Mouse (Mus musculus) kidney, adult 11 months (tissue): ENCODE measurements around the gene Mtss1l.

Experiments used
- DNase-seq: peaks from one replicate; pipeline ENCODE4 v3.0.0; 2022

Gene Mtss1l

GRCm38 (mm10) chr8:110720685-110721598, at the start of gene Mtss1l:
Gene Mtss1l, plus strand, starts transcription at chr8:110721476.
- peak; percentile 69 for DNase-seq

DNA sequence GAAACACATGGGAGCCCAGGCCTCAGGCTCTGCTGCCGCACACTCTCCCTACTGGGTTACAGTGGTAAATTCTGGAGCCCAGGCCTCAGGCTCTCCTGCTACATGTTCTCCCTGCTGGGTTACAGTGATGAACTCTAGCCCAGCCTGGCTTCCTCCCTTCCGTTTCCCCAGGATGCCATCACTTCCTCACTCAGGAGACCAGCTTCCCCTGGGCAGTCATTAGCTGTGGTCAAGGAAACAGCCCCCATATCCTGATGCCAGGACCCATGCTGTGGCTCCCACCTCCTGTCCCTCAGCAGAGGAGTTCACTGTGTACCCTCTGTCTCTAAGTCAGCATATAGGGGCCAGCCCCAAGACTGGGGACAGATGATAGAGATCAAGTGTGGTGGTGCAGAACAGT, 49.1 kb upstream of the Mtss1l start:
- DNase-seq: peak; percentile 65

DNA sequence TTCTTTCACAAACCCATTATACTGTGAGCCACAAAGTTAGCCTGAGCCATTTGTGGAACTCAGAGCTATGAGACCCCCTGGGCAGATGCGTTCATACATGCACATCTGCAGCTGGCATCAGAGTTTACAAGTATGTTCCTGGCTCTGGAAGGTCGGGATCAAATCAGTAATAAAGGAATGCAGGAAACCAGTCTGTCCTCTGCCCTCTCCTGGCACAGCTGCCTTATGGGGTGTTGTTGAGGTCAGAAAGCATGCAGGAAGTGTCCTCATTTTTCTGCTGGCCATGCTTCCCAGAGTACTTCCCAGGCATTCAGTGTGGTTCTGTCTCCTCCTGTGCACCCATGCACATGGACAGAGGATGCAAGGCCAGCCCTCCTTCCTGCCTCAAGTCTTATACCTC, 48.1 kb upstream of the Mtss1l start:
- peak; percentile 44 for DNase-seq

- no peak for DNase-seq
Observed at GRCm38 (mm10) chr8:110674589-110674988, 46.7 kb upstream of the Mtss1l start.

DNA sequence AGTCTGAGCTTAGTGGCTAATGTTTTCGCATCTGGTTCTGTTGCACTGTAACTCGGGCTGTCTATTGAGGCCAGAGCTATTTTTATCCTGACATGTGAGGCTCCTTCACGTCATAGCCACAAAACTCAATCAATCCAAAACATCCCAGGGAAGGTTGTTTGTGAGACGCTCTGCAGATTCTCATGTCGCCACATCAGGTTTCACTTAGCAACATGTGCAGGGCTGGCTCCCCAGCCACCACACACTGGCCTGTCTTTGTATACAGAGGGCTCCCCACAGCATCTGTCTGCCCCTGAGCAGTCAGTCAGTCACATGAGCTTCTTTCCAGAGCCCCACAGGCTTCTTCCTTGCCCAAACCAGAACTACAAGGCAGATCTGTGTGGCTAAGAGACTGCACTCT, 44.6 kb upstream of the Mtss1l start:
- no peak for DNase-seq

- DNase-seq: no peak
Observed at GRCm38 (mm10) chr8:110677174-110677660, 44.1 kb upstream of the Mtss1l start.

DNA sequence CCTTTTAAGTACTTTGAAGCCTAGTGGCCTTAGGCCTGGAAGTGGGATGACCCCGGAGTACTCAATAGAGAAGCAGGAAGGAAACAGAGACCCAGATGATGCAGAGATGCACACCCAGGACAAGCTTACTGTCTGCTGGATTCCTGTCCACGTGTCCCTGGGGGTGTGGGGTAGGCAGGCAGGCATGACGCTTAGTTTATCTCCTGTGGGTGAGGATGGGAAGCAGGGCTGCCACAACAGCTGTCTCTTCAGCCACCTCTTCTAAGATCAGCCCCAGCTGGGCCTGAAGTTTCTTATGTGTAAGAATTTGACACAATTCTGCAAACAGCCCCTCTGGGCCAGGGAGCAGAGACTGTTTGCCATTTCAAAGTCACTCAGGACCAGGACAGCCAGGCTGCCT, 42.3 kb upstream of the Mtss1l start:
- no peak for DNase-seq

GRCm38 (mm10) chr8:110687726-110688125, 33.5 kb upstream of the Mtss1l start:
- DNase-seq: peak; percentile 73

DNA sequence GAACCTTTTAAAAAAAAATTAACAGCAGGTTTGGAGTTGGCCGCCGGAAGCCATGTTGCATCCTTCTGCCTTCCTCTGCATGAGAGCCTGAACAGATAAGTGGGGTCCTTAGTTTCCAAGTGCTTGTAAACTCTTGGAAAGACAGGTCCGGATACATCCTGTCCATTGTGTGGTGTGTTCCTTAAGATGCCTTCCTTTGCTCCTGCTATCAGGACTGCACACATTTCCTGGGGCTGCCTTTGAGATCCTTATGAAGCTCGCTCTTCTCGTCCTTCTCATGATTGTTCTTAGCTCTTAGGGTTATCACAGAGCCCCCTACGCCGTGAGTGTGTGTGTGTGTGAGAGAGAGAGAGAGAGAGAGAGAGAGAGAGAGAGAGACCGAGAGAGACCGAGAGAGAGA, 31.3 kb upstream of the Mtss1l start:
- no peak for DNase-seq

DNA sequence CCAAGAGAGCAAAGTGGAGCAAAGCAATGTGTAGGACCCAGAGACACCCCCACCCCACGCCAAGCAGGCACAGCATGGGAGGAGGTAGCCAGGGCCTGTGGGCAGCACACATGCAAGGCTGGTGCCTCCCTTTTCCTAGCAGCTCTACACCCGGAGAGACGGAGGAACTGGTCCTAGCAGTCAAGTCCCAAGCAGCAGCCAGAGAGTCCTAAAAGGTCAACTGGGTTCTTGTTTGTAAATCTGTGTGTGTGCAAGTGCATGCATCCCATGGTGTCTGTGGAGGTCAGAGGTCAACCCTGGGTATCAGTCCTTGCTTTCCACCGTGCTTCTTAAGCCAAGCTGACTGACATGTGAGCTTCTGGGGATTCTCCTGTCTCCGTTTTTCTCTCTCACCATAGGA, 27.1 kb upstream of the Mtss1l start:
- no peak for DNase-seq

GRCm38 (mm10) chr8:110694826-110695225, 26.4 kb upstream of the Mtss1l start:
- no peak for DNase-seq

GRCm38 (mm10) chr8:110695431-110695830, 25.8 kb upstream of the Mtss1l start:
- no peak for DNase-seq

GRCm38 (mm10) chr8:110696051-110696450, 25.2 kb upstream of the Mtss1l start:
- no peak for DNase-seq

- no peak for DNase-seq
Observed at GRCm38 (mm10) chr8:110697571-110697970, 23.7 kb upstream of the Mtss1l start.

DNA sequence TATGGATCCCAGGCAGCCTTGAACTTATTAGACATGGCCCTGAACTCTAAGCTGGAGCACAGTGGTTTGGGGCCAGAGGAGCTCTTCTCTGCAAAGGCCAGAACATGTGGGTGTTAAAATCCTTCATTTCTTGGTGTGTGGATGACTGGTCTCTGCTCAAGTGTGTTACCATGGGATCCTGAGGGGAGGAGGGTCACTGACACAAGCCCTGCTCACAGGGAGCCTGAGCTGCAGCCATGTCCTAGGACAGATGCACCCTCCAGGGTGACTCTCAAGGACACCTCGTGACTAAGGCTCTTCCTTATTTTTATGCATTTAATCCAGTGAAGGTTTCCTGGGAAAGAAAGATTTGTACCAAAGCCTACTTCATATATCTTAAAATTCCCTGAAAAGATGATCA, 23.2 kb upstream of the Mtss1l start:
- no peak for DNase-seq

DNA sequence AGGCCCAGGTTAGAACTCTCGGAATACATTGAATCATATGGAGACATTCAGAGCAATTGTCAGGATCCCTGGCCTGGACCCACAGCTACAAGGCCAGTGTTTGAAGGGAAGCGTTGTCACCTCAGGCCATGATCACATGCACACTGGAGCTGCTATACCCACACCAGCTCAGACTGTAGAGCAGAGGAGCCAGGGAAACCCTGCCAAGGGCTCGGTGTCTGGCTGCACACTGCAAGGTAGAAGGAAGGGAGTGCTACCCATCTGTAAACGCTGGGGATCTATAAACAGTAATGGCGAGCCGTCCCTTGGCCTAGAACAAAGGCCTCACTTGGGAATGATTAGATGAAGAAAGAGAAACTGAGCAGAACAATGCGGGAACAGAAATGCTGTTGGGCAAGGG, 21.8 kb upstream of the Mtss1l start:
- no peak for DNase-seq

DNA sequence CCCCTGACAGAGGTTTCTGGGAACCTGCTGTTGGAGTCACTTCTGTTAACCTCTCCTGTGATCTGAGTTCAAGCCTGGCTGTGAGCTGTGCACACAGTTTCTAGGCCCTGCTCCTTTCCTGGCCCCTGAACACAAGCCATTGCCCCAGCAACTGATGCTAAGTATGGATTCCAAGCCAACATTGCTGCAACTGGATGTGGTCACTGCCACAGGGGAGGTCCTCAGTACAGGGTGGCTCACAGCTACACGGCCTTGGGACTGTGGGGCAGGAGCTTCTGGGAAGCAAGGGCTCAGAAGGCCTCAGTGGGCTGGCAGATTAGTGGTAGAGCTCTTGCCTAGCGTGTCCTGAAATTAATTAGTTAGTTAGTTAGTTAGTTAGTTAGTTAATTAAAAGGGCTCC, 20.7 kb upstream of the Mtss1l start:
- DNase-seq: no peak

GRCm38 (mm10) chr8:110702636-110703459, 18.4 kb upstream of the Mtss1l start:
- DNase-seq: no peak

GRCm38 (mm10) chr8:110703460-110704061, 17.7 kb upstream of the Mtss1l start:
- DNase-seq: no peak

- no peak for DNase-seq
Observed at GRCm38 (mm10) chr8:110704103-110704502, 17.2 kb upstream of the Mtss1l start.

DNA sequence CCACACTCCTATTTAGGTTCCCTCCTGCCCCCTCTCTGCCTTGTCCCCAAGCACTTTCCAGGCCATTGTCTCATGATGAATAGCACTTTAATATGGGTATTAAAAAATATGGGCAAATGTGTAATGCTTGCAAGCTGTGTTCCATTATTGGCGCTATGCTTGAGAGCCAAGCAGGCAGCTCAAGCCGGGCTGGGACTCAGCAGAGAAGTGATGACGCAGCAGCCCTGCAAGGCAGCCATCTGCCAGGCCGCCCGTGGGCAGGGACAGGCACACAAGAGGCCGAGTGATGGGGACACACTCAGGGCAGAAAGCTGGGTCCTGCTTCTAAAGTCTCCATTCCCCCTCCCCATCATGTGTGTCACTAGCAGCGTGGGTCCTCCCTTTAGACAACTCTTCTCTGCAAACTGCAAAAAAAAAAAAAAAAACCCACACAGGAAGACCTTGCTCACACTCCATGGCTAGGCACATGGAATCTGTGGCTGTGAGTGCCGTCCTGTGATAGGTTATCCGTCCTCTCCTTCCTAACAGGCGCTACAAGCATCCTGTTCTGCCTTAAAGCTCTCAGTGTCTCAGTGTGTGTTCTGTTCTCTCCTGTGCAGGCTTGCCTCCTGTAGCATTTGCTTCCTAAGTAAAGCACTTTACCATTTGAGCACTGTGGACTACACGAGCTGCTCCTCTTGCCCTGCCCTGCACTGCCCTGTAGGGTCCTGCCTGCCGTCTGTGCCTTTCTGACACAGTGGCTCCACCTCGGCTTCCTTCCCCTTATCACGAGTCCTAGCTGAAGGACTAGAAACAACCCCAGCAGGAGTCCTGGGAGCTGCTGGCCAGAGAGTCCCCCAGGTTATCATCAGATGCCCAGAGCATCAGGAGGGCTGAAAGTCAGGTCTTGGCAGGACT, 15.6 kb upstream of the Mtss1l start:
- no peak for DNase-seq

DNA sequence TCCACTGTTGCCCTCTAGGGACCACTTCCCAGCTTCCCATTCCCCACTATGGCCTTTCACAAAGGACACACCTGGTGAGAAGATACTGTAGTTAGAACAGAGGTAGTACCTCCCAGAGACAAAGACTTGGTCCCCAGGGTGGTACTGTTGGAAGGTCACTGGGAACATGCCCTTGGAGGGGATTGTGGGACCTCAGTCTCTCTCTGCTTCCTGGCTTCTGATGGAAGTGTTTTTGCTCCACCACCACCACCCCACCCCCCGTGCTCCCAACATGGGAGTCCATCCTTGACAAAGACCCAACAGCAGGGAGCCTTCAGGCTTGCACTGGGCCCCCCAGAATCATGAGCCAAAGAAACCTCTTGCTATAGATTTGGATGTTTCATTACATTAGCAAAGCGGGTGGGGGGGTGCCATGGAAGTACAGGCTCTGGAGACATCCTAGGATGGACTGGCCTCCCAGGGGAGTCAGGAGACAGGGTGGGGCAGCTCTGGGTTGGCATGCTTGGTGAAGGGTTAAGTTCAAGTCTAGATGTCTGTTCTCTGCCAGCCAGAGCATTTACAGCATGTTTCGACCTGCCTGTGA, 14.9 kb upstream of the Mtss1l start:
- DNase-seq: no peak
